Mouse (Mus musculus): ENCODE measurements around the gene Gpr82. TPM values are rescaled to one million over a fixed set of nuclear protein-coding genes. Genes with fewer than 3 reads are reported as not detected.

Gpr82 gene
- 0.04 and 0.17 TPM in 2 replicates for polyA plus RNA-seq (2015; fragmentation: Nextera tagmentation; extraction: Ambion mirVana)

- Histone ChIP-seq H3K4me1 (replicated peaks; ENCODE audit: control insufficient read depth, insufficient read depth, low read length) (no peaks in the 10 kb centered on the region), H3K4me3 (ENCODE audit: low read depth, low read length) (no peak within 1 kb of the TSS), H3K9me3 (ENCODE audit: control insufficient read depth) (no peaks in the 10 kb centered on the region), H3K4me2 (replicated peaks; ENCODE audit: low read depth) (no peak within 1 kb of the TSS), H3K36me3 (ENCODE audit: control insufficient read depth, insufficient read depth) (no peaks in the 10 kb centered on the region), H3K27ac (ENCODE audit: low read depth, low read length) (no peak within 1 kb of the TSS), H3K27me3 (replicated peaks; ENCODE audit: control insufficient read depth, insufficient read depth, low read length) (no peaks in the 10 kb centered on the region), H3K9ac (ENCODE audit: low read depth, low read length) (no peak within 1 kb of the TSS)
- ATAC-seq = no peak
- 89% methylated on average over 5 of the region's 5 CpGs for WGBS
- no peak for TF ChIP-seq CTCF (IDR thresholded peaks at IDR 0.05; ENCODE audit: low read depth)
Observed at GRCm38 (mm10) chrX:13661063-13661462, at the start of gene Gpr82. TSS of gene Gpr82 (plus strand) at chrX:13661363.

DNA sequence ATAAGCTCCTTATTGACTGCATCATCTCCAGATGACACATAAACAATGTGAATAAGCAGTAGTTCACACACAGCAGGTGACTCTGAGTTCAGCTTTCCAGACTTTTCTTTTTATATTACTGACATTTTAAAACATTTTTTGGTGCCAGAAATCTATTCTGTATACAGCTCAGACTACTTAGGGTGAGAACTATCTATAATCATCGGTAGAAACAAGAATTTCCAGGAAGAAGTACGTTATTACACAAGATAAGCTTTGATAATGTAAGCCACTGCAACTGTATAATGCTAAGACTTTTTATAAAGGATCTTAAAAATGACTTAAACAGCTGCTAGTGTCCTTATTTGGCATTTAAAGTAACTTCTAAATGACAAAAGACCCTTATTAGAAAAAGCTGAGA, 49.0 kb upstream of the Gpr82 start:
- no peak for TF ChIP-seq CTCF (IDR thresholded peaks at IDR 0.05; ENCODE audit: low read depth)
- Histone ChIP-seq H3K9ac (ENCODE audit: low read depth, low read length) (no peak overlapping the region), H3K27me3 (replicated peaks; ENCODE audit: control insufficient read depth, insufficient read depth, low read length) (no peaks in the 10 kb centered on the region), H3K27ac (ENCODE audit: low read depth, low read length) (no peak overlapping the region), H3K36me3 (ENCODE audit: control insufficient read depth, insufficient read depth) (no peaks in the 10 kb centered on the region), H3K4me2 (replicated peaks; ENCODE audit: low read depth) (no peak overlapping the region), H3K4me3 (ENCODE audit: low read depth, low read length) (no peak overlapping the region), H3K4me1 (replicated peaks; ENCODE audit: control insufficient read depth, insufficient read depth, low read length) (no peaks in the 10 kb centered on the region), H3K9me3 (ENCODE audit: control insufficient read depth) (no peaks in the 10 kb centered on the region)
- 38% methylated on average over 2 of the region's 2 CpGs for WGBS
- no peak for ATAC-seq

- no peaks in the 10 kb centered on the region for H3K36me3 ChIP-seq (ENCODE audit: control insufficient read depth, insufficient read depth)
- no peak overlapping the region for H3K9ac ChIP-seq (ENCODE audit: low read depth, low read length)
- H3K27me3 ChIP-seq (replicated peaks; ENCODE audit: control insufficient read depth, insufficient read depth, low read length) = no peaks in the 10 kb centered on the region
- H3K4me1 ChIP-seq (replicated peaks; ENCODE audit: control insufficient read depth, insufficient read depth, low read length) = no peaks in the 10 kb centered on the region
- H3K9me3 ChIP-seq (ENCODE audit: control insufficient read depth) = no peaks in the 10 kb centered on the region
- TF ChIP-seq CTCF (IDR thresholded peaks at IDR 0.05; ENCODE audit: low read depth) = no peak
- ATAC-seq = no peak
- no peak overlapping the region for H3K4me2 ChIP-seq (replicated peaks; ENCODE audit: low read depth)
- no peak overlapping the region for H3K4me3 ChIP-seq (ENCODE audit: low read depth, low read length)
- no peak overlapping the region for H3K27ac ChIP-seq (ENCODE audit: low read depth, low read length)
- WGBS = 29% methylated on average over 1 of the region's 1 CpGs
Observed at GRCm38 (mm10) chrX:13616726-13617125, 44.4 kb upstream of the Gpr82 start.

DNA sequence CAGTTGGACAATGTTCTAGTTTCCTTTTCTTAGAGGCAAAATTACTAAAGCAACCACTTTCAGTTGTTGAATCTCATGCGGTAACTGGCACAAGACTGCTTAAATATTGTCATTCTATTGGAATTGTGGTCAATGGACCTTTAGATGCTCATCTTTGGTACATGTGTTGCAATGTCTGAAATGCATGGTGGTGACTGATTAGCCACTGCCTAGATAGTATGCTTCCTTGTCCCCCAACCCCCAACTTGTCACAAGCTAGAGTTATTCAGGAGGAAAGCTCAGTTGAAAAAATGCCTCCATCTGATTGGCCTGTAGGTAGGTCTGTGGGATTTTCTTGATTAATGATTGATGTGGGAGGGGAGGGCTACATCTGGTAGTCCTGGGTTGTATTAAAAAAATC, 43.9 kb upstream of the Gpr82 start:
- TF ChIP-seq CTCF (IDR thresholded peaks at IDR 0.05; ENCODE audit: low read depth) = no peak
- H3K4me2 ChIP-seq (replicated peaks; ENCODE audit: low read depth) = no peak overlapping the region
- 94% methylated on average over 1 of the region's 1 CpGs for WGBS

GRCm38 (mm10) chrX:13618476-13618875, 42.7 kb upstream of the Gpr82 start:
- no peaks in the 10 kb centered on the region for H3K9me3 ChIP-seq (ENCODE audit: control insufficient read depth)
- H3K36me3 ChIP-seq (ENCODE audit: control insufficient read depth, insufficient read depth) = no peaks in the 10 kb centered on the region
- TF ChIP-seq CTCF (IDR thresholded peaks at IDR 0.05; ENCODE audit: low read depth) = no peak
- no peak overlapping the region for H3K4me2 ChIP-seq (replicated peaks; ENCODE audit: low read depth)
- ATAC-seq = no peak
- H3K9ac ChIP-seq (ENCODE audit: low read depth, low read length) = no peak overlapping the region
- H3K4me3 ChIP-seq (ENCODE audit: low read depth, low read length) = no peak overlapping the region
- no peaks in the 10 kb centered on the region for H3K27me3 ChIP-seq (replicated peaks; ENCODE audit: control insufficient read depth, insufficient read depth, low read length)
- WGBS = 68% methylated on average over 4 of the region's 4 CpGs
- H3K4me1 ChIP-seq (replicated peaks; ENCODE audit: control insufficient read depth, insufficient read depth, low read length) = no peaks in the 10 kb centered on the region
- no peak overlapping the region for H3K27ac ChIP-seq (ENCODE audit: low read depth, low read length)

More for the DNA sequence above, 43.9 kb upstream of the Gpr82 start:
- no peak overlapping the region for H3K4me3 ChIP-seq (ENCODE audit: low read depth, low read length)
- no peaks in the 10 kb centered on the region for H3K27me3 ChIP-seq (replicated peaks; ENCODE audit: control insufficient read depth, insufficient read depth, low read length)
- H3K4me1 ChIP-seq (replicated peaks; ENCODE audit: control insufficient read depth, insufficient read depth, low read length) = no peaks in the 10 kb centered on the region
- no peak overlapping the region for H3K27ac ChIP-seq (ENCODE audit: low read depth, low read length)
- H3K9me3 ChIP-seq (ENCODE audit: control insufficient read depth) = no peaks in the 10 kb centered on the region
- no peak for ATAC-seq
- H3K36me3 ChIP-seq (ENCODE audit: control insufficient read depth, insufficient read depth) = no peaks in the 10 kb centered on the region
- H3K9ac ChIP-seq (ENCODE audit: low read depth, low read length) = no peak overlapping the region

GRCm38 (mm10) chrX:13621473-13621872, 39.7 kb upstream of the Gpr82 start:
- ATAC-seq = no peak
- H3K9me3 ChIP-seq (ENCODE audit: control insufficient read depth) = no peaks in the 10 kb centered on the region
- 73% methylated on average over 4 of the region's 4 CpGs for WGBS
- H3K9ac ChIP-seq (ENCODE audit: low read depth, low read length) = no peak overlapping the region
- no peak overlapping the region for H3K4me3 ChIP-seq (ENCODE audit: low read depth, low read length)
- no peak overlapping the region for H3K4me2 ChIP-seq (replicated peaks; ENCODE audit: low read depth)
- no peaks in the 10 kb centered on the region for H3K36me3 ChIP-seq (ENCODE audit: control insufficient read depth, insufficient read depth)
- H3K4me1 ChIP-seq (replicated peaks; ENCODE audit: control insufficient read depth, insufficient read depth, low read length) = no peaks in the 10 kb centered on the region
- H3K27ac ChIP-seq (ENCODE audit: low read depth, low read length) = no peak overlapping the region
- TF ChIP-seq CTCF (IDR thresholded peaks at IDR 0.05; ENCODE audit: low read depth) = no peak
- H3K27me3 ChIP-seq (replicated peaks; ENCODE audit: control insufficient read depth, insufficient read depth, low read length) = no peaks in the 10 kb centered on the region

DNA sequence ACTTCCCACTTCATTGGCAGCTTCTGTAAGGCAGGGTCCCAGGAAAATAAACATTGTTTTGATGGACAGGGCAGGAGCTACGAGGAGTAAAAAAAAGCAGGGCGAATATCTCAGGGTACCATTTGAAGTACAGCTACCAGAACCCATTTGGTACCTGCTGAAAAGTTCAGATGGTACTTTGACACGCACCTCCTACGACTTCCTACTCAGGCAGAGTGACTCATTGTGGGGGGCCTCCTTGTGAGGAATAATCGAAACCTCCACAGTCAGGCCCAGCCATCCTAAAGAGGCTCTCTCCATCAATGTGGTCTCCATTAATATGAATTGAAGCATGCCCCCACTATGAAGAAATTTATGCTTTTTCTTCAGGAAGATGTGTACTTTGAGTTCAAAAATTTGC, 38.5 kb upstream of the Gpr82 start:
- 82% methylated on average over 5 of the region's 5 CpGs for WGBS
- Histone ChIP-seq H3K36me3 (ENCODE audit: control insufficient read depth, insufficient read depth) (no peaks in the 10 kb centered on the region), H3K27me3 (replicated peaks; ENCODE audit: control insufficient read depth, insufficient read depth, low read length) (no peaks in the 10 kb centered on the region), H3K9me3 (ENCODE audit: control insufficient read depth) (no peaks in the 10 kb centered on the region), H3K4me1 (replicated peaks; ENCODE audit: control insufficient read depth, insufficient read depth, low read length) (no peaks in the 10 kb centered on the region), H3K27ac (ENCODE audit: low read depth, low read length) (no peak overlapping the region), H3K4me3 (ENCODE audit: low read depth, low read length) (no peak overlapping the region), H3K4me2 (replicated peaks; ENCODE audit: low read depth) (no peak overlapping the region), H3K9ac (ENCODE audit: low read depth, low read length) (no peak overlapping the region)
- ATAC-seq = no peak
- no peak for TF ChIP-seq CTCF (IDR thresholded peaks at IDR 0.05; ENCODE audit: low read depth)
